Mouse (Mus musculus): ENCODE data around the gene Upk3bl.
"Not testable (repeated sequence)": the region's sequence is repeated elsewhere in the genome, so short reads cannot be mapped to it uniquely, and the experiment has no call there.

Upk3bl gene

DNA sequence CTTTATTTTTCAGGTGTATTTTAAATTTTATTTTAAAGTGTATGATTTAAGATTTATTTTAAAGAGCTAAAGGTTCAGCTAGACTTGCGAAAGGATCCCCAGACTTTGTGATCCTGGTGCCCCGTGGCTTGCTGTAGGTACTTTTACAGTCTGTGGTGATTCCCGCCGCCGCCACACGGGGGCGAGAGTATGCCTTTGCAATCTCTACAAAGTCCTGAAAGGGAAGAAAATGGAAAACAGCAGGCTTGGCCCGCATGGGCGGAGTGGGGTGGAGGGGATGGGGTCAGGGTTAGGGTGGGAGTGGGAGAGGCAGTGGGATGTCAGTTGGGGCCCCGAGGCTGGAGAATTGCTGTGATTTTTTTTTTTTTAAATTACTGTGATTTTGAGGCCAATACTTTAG lies 8.3 kb upstream of the Upk3bl start:
- DNase-seq (ENCODE audit: low spot score in 2 of 2): peak; percentile 44 to 83

DNA sequence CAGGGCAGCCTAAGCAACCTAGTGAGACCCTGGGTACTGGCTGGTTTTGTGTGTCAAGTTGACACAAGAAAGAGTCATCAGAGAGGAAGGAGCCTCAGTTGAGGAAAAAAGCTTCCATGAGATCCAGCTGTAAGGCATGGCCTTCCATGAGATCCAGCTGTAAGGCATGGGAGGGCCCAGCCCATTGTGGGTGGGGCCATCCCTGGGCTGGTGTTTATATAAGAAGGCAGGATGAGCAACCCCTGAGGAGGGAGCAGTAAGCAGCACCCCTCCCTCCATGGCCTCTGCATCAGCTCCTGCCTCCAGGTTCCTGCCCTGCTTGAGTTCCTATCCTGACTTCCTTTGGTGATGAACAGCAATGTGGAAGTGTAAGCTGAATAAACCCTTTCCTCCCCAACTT lies 5.8 kb upstream of the Upk3bl start:
- DNase-seq (ENCODE audit: low spot score in 2 of 2): not testable (repeated sequence)

DNA sequence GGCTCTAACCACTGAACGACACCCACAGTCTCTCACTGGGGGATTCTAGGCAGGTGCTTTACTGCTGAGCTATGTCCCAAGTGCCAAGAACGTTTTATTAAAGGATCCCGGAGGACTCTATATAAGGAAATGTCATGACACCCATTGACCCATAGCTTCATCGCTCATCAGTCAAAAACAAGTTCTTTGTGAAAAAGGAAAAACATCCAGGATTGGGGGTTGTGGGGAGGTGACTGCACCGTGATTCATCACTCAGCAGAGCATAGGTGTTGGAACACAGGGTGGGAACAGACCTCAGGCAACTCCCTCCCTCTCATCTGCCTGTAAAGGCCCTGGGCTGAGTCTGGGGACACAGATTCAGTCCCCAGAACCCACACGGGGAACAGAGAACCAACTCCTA lies 4.4 kb upstream of the Upk3bl start:
- DNase-seq (ENCODE audit: low spot score in 2 of 2): no peak

DNA sequence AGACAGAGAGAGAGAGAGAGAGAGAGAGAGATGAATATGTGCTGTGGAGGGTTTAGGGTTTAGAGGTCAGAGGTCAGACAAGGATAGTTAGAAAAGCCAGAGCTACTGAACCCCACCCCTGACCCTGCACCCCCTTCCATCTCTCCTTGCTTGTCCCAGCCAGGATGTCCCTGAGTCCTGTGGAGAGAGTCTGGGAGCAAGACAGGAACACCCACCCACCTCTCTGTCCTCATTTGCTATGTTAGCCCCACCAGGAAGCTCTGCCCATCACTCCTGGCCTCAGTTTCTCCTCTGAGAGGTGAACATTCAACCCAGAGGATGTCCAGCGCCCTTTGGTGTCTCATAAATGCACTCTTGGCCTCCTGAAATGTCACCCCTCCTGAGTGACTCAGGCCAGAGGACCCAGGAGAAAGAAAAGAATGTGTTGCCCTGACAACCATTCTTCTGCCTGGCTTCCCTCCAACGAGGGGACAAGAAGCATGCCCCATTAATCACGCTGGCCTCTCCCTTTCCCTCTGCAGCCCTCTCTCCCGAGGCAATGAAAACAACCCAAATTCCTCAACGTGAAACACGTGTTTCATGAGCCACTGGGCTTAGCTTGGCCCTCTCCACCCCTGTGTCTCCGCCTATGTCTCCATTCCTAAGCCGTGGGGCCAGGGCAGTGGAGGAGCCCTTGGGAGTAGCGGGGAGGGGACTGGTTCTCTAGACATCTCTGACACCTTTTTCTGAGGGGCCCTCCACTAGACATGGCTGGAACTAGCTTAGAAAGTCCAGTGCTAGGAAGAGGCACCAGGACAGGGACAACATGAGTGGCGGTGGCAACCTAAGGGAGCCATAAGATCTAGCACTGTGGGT lies 2.8 kb upstream of the Upk3bl start:
- DNase-seq (ENCODE audit: low spot score in 2 of 2): no peak

DNA sequence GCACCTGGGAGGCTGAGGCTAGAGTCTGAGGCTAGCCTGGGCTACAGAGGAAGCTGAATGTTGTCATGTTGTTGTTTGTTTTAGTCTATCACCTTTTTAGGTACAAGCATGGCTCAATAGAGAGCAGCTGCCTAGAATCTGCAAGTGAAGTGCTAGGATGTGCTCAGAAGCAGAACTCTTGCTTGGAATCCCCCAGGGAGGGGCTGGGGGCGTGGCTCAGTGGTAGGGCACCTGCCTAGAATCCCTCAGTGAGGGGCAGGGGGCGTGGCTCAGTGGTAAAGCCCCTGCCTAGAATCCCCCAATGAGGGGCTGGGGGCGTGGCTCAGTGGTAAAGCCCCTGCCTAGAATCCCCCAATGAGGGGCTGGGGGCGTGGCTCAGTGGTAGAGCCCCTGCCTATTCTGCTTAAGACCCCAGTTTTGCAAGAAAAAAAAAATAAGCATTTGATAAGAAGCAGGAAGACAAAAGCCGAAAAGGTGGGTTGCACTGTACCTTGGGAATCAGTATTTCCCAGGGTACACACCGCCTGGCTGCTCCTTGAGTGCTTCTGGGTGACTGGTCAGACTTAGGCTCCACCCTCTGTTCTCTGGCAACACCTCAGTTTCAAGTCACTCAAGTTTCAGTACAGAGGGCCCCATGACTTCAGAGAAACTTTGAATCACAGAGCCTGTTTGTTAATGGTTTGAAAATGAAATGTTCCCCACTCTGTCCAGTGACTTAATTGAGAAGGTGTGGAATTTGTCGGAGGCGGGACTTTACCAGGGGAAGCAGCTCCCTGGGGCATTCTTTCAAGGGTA lies 1.2 kb upstream of the Upk3bl start:
- DNase-seq (ENCODE audit: low spot score in 2 of 2): no peak

DNA sequence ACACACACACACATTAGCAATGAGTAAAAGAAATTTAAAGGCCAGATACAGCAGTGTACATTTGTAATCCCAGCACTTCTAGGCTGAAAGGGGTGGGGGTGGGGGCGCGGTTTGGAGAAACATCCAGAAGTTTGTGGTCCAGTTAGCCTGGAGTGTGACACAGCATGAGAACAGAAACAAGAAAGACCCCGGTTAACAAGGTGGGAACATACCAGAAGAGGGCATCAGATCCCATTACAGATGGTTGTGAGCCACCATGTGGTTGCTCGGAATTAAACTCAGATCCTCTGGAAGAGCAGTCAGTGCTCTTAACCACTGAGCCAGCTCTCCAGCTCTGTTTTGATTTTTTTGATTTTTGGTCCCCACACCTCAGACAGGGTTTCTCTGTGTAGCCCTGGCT lies 1.8 kb downstream of the Upk3bl start:
- DNase-seq (ENCODE audit: low spot score in 2 of 2): no peak

DNA sequence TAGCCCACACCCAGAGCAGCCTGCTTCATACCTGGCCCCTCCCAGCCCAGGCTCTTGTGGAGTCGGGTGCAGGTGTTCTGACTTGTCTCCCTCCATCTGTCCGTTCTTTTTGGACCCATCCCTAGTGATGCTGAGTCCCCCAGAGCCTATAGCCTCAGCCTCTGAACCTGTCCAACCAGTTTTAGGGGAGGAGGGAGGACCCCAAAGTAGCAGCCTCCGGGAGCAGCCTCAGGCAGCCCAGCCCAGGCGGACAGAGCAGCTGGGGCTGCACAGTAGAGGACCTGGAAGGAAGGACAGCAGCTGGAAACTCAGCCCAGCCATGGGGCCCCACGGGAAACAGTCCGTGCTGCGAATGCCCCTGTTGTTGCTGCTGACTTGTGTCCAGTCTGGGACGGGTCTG lies 2.8 kb downstream of the Upk3bl start:
- DNase-seq (ENCODE audit: low spot score in 2 of 2): no peak

DNA sequence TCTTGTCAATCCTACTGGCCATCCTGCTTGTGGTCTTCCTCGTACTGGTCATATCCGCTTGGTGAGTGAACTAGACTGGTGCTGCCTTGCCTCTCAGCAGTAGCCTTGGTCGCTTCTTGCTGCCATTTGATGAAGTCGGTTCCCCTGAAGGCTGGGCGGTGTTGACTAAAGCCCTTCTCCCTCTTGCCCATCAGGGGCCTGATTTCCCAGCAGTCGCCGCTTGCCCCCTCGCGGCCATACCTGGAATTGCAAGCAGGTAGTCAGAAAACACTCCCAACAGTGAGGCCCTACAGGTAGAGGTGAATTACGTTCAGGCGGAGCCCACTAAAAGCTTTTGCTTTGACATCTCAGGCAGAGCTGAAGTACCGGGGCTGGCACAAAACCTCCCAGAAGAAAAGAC lies 7.3 kb downstream of the Upk3bl start:
- peak; percentile 48 to 75 for DNase-seq (ENCODE audit: low spot score in 2 of 2)

DNA sequence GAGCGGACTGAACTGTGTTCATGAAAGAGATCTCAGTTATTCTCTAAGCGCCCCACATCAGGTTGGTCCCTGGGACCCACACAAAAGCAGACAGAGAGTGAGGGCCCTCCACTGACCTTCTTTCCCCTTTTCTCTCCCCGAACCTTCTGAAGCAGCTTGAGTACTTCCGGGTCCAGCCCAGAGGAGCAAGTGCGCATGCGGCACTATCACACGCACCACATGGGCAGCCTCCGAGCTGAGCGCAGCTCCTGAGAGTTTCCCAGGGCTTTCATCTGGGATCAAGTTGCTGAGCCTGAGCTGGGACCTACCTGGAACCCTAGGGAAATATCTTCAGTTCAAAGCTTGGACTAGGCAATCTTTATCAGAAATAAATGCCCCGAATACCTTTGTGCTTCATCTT lies 9.6 kb downstream of the Upk3bl start:
- no peak for DNase-seq (ENCODE audit: low spot score in 2 of 2)

DNA sequence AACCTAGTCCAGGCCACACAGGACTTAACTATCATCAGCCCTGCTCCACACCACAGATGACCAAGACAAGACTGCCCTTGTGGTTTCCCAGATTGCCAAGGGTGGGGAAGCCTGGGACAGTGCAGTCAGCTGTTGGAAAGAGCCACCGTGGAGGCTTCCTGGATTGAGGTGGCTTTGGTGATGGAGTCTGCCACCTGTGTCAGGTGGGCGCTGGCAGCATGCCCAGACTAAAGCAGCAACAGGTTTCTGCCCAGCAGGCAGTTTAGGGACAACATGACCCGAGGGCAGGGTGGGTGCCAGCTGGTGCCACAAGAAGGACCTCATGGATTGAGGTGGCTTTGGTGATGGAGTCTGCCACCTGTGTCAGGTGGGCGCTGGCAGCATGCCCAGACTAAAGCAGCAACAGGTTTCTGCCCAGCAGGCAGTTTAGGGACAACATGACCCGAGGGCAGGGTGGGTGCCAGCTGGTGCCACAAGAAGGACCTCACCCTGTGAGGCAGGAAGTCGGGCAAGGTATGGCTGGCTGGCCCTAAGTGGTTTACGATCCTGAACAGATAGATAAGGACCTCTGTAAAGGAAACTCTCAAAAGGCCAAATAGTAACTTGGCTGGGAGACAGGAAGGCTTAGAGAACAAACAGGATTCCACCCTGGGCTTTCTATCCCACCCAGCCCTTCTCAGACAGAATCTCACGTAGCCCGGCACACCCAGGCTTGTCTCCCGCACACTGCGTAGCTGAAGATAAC lies 12.3 kb downstream of the Upk3bl start:
- not testable (repeated sequence) for DNase-seq (ENCODE audit: low spot score in 2 of 2)

DNA sequence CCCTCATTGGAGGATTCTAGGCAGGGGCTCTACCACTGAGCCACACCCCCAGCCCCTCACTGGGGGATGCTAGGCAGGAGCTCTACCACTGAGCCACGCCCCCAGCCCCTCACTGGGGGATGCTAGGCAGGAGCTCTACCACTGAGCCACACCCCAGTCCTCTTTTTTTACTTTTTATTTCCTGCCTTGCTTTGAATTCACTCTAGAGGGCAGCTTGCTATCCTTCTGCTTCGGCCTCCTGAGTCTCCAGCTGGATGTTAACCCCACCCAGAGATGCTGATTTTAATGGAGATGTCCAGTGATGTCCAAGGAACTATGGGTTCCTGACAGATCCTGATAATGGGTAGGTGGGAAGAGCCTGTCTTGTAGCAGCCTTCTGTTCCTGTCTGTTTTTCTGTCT lies 15.1 kb downstream of the Upk3bl start:
- DNase-seq (ENCODE audit: low spot score in 2 of 2): no peak

DNA sequence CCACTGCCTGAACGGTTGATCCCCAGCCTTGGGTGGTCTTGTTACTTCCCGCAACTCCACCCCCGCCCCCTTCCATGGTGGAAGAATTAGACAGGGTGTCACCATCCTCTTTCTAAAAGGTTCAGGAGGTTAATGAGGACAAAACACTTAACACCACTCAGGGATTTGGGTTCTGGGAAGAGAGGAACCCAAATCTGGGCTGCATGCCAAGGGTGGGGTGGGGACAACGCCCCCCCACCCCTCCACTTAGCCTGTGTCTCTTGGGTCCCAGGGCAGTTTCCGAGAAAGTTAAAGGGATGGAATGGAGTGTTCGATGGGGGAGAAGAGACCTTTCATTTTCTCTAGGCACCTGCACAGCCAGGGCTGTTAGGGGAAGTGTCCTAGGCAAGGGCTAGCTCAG lies 18.8 kb downstream of the Upk3bl start:
- DNase-seq (ENCODE audit: low spot score in 2 of 2): no peak

DNA sequence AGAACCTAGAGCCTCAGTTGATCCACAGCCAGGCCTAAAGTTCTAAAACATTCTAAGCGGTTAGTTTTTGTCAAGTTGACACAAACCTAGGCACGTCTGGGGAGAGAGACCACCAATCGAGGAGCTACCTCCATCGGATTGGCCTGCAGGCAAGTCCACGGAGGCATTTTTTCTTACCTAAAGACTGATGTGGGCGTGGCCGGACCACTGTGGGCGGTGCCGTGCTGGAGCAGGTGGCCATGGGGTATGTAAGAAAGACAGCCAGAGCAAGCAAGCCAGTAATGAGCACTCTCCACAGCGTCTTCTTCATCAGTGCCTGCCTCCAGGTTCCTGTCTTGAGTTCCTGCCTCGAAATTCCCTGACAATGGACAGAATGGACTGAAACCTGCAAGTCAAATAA lies 19.2 kb downstream of the Upk3bl start:
- DNase-seq (ENCODE audit: low spot score in 2 of 2): no peak

DNA sequence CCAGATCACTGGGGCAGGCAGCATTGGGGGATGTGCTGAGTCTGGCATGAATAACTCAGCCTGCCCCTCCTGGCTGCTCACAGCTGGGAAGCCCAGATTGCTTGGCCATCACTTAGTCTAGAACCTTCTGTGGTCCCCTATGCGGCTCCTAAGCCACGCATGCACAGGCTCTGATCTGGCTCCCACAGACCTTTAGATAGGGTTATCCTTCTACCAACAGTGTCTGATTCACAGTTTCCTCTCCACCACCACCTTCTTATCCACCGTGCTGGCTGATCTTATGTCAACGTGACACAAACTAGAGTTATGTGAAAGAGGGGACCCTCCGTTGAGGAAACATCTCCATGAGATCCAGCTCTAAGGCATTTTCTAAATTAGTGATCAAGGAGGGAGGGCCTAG lies 20.8 kb downstream of the Upk3bl start:
- no peak for DNase-seq (ENCODE audit: low spot score in 2 of 2)

DNA sequence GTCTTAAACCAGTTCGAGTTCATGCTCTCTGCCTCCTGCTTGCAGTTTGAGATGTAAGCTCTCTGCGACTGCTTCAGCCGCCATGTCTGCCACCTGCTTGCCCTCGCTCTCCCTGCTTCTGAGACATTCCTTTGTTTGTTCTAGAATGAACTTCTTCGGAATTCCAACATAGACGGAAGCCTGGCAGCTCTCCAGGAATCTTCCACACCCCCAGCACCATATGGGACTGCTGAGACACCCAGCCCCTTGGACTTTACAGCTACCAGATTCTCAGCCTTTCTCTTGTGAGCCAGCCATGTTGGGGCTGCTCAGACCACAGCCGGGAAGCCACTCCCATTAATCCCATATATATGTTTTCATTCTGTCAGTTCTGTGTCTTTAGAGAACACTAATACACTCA lies 22.0 kb downstream of the Upk3bl start:
- no peak for DNase-seq (ENCODE audit: low spot score in 2 of 2)

DNA sequence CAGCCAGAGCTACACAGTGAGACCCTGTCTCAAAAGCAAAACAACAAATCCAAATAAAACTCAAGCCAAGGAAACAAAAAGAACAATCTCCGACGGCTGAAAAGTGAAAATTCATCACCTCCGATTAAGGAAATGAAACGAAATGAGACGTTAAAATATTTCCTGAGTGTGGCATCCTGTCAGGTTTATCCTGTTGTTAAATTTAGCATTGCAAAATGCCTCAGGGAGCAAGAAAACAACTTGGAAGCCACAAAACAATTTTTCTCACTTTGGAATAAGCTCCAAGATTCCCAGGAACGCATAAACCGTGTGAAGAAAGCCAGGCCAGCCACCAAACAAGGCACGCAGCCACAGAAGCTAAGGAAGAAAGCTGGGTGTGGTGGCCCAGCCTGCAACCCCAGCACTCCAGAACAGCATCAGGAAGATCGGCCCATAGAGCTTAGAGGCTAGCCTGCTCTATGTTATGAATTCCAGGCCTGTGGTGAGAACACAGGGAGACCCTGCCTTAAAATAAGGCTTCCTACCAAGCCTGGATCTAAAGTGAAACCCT lies 22.8 kb downstream of the Upk3bl start:
- DNase-seq (ENCODE audit: low spot score in 2 of 2): no peak

DNA sequence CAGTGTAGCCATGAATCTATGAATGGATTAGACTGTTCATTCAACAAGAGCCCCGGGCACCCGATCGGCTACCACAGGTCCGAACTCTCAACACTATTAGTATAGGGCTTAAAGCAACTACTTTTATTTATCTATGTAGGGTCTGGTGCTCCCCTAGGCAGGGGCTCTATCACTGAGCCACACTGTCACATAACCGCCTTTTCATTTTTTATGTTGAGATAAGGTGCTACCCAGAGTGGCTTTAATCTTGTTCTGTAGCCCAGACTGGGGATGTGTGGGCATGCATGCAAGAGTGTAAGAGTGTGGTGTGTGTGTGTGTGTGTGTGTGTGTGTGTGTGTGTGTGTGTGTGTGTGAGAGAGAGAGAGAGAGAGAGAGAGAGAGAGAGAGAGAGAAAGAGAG lies 23.8 kb downstream of the Upk3bl start:
- DNase-seq (ENCODE audit: low spot score in 2 of 2): no peak

DNA sequence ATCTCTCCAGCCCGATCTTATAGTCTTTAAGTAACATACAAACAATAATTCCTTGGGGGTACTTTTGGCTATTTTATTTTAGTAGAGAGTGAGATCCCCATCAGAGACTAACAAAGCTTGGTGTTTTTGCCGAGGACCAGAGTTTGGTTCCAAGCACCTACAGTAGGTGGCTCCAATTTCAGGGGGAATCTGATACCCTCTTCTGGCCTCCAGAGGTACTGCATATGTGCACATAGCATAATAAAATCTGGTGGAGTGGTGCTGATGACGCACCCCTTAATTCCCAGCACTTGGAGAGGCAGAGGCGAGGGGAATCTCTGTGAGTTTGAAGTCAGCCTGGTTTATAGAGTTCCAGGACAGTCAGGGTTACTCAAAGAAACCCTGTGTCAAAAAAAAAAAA lies 28.1 kb downstream of the Upk3bl start:
- DNase-seq (ENCODE audit: low spot score in 2 of 2): no peak

DNA sequence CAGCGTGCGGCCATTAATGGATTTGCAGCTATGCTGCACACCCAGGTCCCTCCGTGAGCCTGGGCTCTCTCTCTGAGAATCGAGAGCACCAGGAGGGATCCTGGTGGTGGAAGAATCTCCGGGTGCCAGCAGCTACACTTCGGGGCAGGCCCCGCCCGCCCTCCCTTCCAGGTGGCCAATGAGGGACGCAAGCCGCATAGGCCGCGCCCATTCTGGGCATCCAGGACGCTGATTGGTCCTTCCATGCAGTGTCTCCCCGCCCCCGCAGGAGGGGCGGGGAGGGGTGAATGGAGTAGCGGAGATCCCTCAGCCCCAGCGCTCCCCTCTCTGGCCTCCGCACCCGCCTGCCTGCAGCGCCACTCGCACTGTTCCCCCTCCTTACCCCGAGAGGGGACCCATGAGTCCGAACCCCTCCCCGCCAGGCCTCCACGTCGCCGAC lies 29.4 kb downstream of the Upk3bl start, which contains the start of gene Rasa4:
Rasa4 (plus strand) TSS at position 248 of the 439 bp plus-strand sequence.
- peak; percentile 90 for DNase-seq (ENCODE audit: low spot score in 2 of 2)

DNA sequence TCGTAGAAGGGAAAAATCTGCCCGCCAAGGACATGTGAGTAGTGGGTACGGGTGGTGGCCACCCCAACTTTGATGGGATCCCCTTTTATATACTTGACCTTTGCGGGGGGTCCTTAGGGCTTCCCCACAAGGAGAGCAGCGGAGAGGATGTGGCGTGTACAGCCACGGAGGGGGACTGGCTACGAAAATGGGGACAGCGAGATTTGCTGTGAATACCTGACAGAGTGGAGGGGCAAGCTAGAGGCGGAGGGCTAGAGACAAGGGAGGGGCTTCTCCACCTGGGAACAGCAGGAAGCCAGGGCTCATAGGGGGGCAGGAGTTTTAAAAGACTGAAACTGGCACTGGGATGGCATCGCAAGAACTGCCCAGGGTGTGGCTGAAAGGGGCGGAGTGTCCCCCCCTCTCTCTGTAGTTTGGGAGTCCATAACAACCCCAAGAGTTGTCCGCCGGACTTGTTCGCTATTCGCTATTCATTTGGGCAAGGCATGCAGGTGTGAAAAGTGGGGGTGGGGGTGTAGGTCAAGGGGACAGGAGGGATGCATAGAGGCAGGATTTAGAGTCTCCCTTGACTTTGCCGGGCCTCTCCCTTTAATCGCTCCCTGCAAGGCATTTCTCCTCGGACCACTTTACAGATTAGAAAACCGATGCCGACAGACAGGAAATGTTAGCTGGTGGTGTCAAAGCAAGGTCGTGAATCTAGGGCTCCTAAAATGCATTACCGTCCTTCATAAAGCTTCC lies 30.0 kb downstream of the Upk3bl start:
- no peak for DNase-seq (ENCODE audit: low spot score in 2 of 2)
